ENCODE assay signal across 15 mouse cellular contexts in genomic region chr4:151902046-151902688, GRCm38 (mm10). TPM values are rescaled to one million over a fixed set of nuclear protein-coding genes. Genes with fewer than 3 reads are reported as not detected.
DNase-seq lines count a peak whose midpoint lies in the region; ATAC-seq and TF ChIP-seq lines count a peak whose summit lies in the region.
"Had no signal": no experiment of that assay in that cellular context is flagged by ENCODE, and none has a peak within 500 bp of the region (broad histone marks: within the 10 kb centered on the region; RNA-seq: fewer than 3 reads in every experiment).

No protein-coding gene starts in this region.

- peaks cover 30% of the 10 kb centered on the region for H3K4me1 ChIP-seq in heart, postnatal 0 days (ENCODE audit: control insufficient read depth, insufficient read depth)
- H3K4me1 ChIP-seq in testis, adult 2 months (ENCODE audit: control insufficient read depth, insufficient read depth, low read length) = peaks cover 27% of the 10 kb centered on the region
- H3K4me1 ChIP-seq in midbrain, embryonic 14.5 days (ENCODE audit: control insufficient read depth, insufficient read depth, low read length) = peaks cover 2% of the 10 kb centered on the region; the same call in 1 of the 2 replicates

- TF ChIP-seq EP300 in heart, postnatal 0 days (IDR thresholded peaks at IDR 0.05; ENCODE audit: low read depth) = no peak

- no peak overlapping the region for H3K4me3 ChIP-seq in heart, postnatal 0 days (ENCODE audit: low read depth, low read length)
- H3K4me3 ChIP-seq in testis, adult 2 months (ENCODE audit: control insufficient read depth, low read depth, low read length) = no peak overlapping the region; the same call in 1 of the 2 replicates
- H3K4me3 ChIP-seq in midbrain, embryonic 14.5 days (replicated peaks; ENCODE audit: low read depth, low read length) = no peak overlapping the region
- H3K4me3 ChIP-seq: erythroblast, embryonic 14.5 days; intestine, embryonic 15.5 days; lung, embryonic 15.5 days; megakaryocyte, embryonic 14.5 days; stomach, embryonic 15.5 days had no signal

- no peak overlapping the region for H3K4me2 ChIP-seq in heart, postnatal 0 days (ENCODE audit: low read depth, low read length)
- H3K4me2 ChIP-seq in midbrain, embryonic 14.5 days (ENCODE audit: low read length) = no peak overlapping the region
- H3K4me2 ChIP-seq: hindbrain, embryonic 14.5 days; intestine, embryonic 15.5 days; stomach, embryonic 15.5 days had no signal

- peak overlapping the region; percentile 90 for H3K27ac ChIP-seq in heart, postnatal 0 days (ENCODE audit: low read depth)
- peak overlapping the region; percentile 90 for H3K27ac ChIP-seq in testis, adult 2 months (ENCODE audit: control insufficient read depth, insufficient read depth, low read depth, low read length)
- H3K27ac ChIP-seq in midbrain, embryonic 14.5 days (replicated peaks; ENCODE audit: low read depth, low read length) = no peak overlapping the region
- H3K27ac ChIP-seq: hindbrain, embryonic 14.5 days; intestine, embryonic 15.5 days; stomach, embryonic 15.5 days had no signal

- peak; percentile 25 for ATAC-seq in heart, postnatal 0 days (ENCODE audit: insufficient read depth, low read depth)
- no peak for ATAC-seq in midbrain, embryonic 14.5 days (ENCODE audit: low FRiP score, low TSS enrichment)
- ATAC-seq: forebrain, embryonic 14.5 days had no signal

- 0 out of 2 replicates have a peak overlapping the region, but pooled peaks have one; percentile 23 for H3K9ac ChIP-seq in heart, postnatal 0 days (replicated peaks; ENCODE audit: low read depth, low read length)
- no peak overlapping the region for H3K9ac ChIP-seq in midbrain, embryonic 14.5 days (replicated peaks; ENCODE audit: low read length)
- H3K9ac ChIP-seq: hindbrain, embryonic 14.5 days; intestine, embryonic 15.5 days; lung, embryonic 15.5 days; stomach, embryonic 15.5 days had no signal

- H3K36me3 ChIP-seq in heart, postnatal 0 days (replicated peaks; ENCODE audit: control insufficient read depth, insufficient read depth, low read length) = no peaks in the 10 kb centered on the region
- no peaks in the 10 kb centered on the region for H3K36me3 ChIP-seq in testis, adult 2 months (ENCODE audit: control insufficient read depth, insufficient read depth, low read length)
- H3K36me3 ChIP-seq in midbrain, embryonic 14.5 days (ENCODE audit: control insufficient read depth, insufficient read depth, low read length) = no peaks in the 10 kb centered on the region
- H3K36me3 ChIP-seq: G1E; intestine, embryonic 15.5 days; lung, embryonic 15.5 days; stomach, embryonic 15.5 days had no signal

- TF ChIP-seq CTCF in heart, postnatal 0 days (IDR thresholded peaks at IDR 0.05; ENCODE audit: low read depth) = no peak
- TF ChIP-seq CTCF in testis, adult 2 months (IDR thresholded peaks at IDR 0.05; ENCODE audit: control insufficient read depth, insufficient read depth, insufficient replicate concordance, low read depth, low read length) = no peak

- H3K9me3 ChIP-seq in heart, postnatal 0 days (replicated peaks; ENCODE audit: control insufficient read depth, low read length) = no peaks in the 10 kb centered on the region
- no peaks in the 10 kb centered on the region for H3K9me3 ChIP-seq in midbrain, embryonic 14.5 days (ENCODE audit: control insufficient read depth, low read length)
- H3K9me3 ChIP-seq: G1E; intestine, embryonic 15.5 days; lung, embryonic 15.5 days; stomach, embryonic 15.5 days had no signal

- 65% methylated on average over 17 of the region's 17 CpGs for WGBS in heart, postnatal 0 days
- 88% methylated on average over 17 of the region's 17 CpGs for WGBS in midbrain, embryonic 14.5 days

- DNase-seq in gastrocnemius, adult 18-20 months (ENCODE audit: low spot score) = peak; percentile 43
- no peak for DNase-seq in gastrocnemius, postnatal 25 days
- DNase-seq in heart, postnatal 0 days (ENCODE audit: low spot score) = no peak
- DNase-seq in heart, adult 18-20 months = no peak
- DNase-seq in testis, postnatal 10 days (ENCODE audit: low spot score) = no peak
- DNase-seq in midbrain, embryonic 14.5 days = no peak

- H3K27me3 ChIP-seq in heart, postnatal 0 days (ENCODE audit: control insufficient read depth, insufficient read depth, low read length) = no peaks in the 10 kb centered on the region
- H3K27me3 ChIP-seq in testis, adult 2 months (ENCODE audit: control insufficient read depth, insufficient read depth, low read length) = no peaks in the 10 kb centered on the region
- no peaks in the 10 kb centered on the region for H3K27me3 ChIP-seq in midbrain, embryonic 14.5 days (ENCODE audit: control insufficient read depth, insufficient read depth, low read length)
- H3K27me3 ChIP-seq: intestine, embryonic 15.5 days; lung, embryonic 15.5 days had no signal

- TF ChIP-seq POLR2A in testis, adult 2 months (IDR thresholded peaks at IDR 0.05; ENCODE audit: control insufficient read depth, low read depth, low read length) = no peak

RNA-seq across cellular contexts. Expression of gene Dnajc11, which starts 31.3 kb away (rescaled TPM):
- total RNA-seq in gastrocnemius, adult 18-20 months (2021) = 10 to 100 TPM; 47.9 to 52.6 TPM
- 10 to 100 TPM; 59.3 to 68.8 TPM for total RNA-seq in gastrocnemius, postnatal 25 days (2021)
- 92.5 and 95.3 TPM in 2 replicates for total RNA-seq in heart, postnatal 0 days (2014; rRNA removed; ENCODE audit: low replicate concordance)
- 41.4 and 47.7 TPM in 2 replicates for polyA plus RNA-seq in heart, postnatal 0 days (2015; fragmentation: Nextera tagmentation; extraction: Ambion mirVana)
- 100 to 1,000 TPM in 1 of 2 experiments, 10 to 100 TPM in 1; 81.4 to 103 TPM for total RNA-seq in heart, adult 18-20 months (2021)
- 28.6 and 31.2 TPM in 2 replicates for polyA plus RNA-seq in testis, adult 2 months (2012; rRNA removed)
- 69.2 and 75.2 TPM in 2 replicates for polyA plus RNA-seq in midbrain, embryonic 14.5 days (2014; fragmentation: Nextera tagmentation; extraction: Ambion mirVana)

RNA-seq across cellular contexts. Expression of gene Camta1, which starts 40.5 kb away (rescaled TPM):
- total RNA-seq in gastrocnemius, adult 18-20 months (2021) = 100 to 1,000 TPM in 1 of 2 experiments, 10 to 100 TPM in 1; 99.5 to 122 TPM
- 100 to 1,000 TPM in 1 of 2 experiments, 10 to 100 TPM in 1; 91.0 to 104 TPM for total RNA-seq in gastrocnemius, postnatal 25 days (2021)
- 72.7 and 739 TPM in 2 replicates for total RNA-seq in heart, postnatal 0 days (2014; rRNA removed; ENCODE audit: low replicate concordance)
- 240 and 250 TPM in 2 replicates for polyA plus RNA-seq in heart, postnatal 0 days (2015; fragmentation: Nextera tagmentation; extraction: Ambion mirVana)
- total RNA-seq in heart, adult 18-20 months (2021) = 100 to 1,000 TPM; 207 to 208 TPM
- 13.5 and 15.4 TPM in 2 replicates for polyA plus RNA-seq in testis, adult 2 months (2012; rRNA removed)
- 157 and 164 TPM in 2 replicates for polyA plus RNA-seq in midbrain, embryonic 14.5 days (2014; fragmentation: Nextera tagmentation; extraction: Ambion mirVana)
